Mouse (Mus musculus) neural tube, embryonic 11.5 days (tissue): ENCODE measurements around the gene Smarcd3. TPM values are rescaled to one million over a fixed set of nuclear protein-coding genes. Genes with fewer than 3 reads are reported as not detected.

ENCODE experiments used
- ATAC-seq: fragments of 200-750 bp; cut with Nextera tagmentation; 2 replicates; pipeline ENCODE4 v1.8.0; 2017; ENCODE audit warnings: moderate number of reproducible peaks, mild to moderate bottlenecking, moderate TSS enrichment, moderate library complexity; ENCODE audit not compliant: insufficient read depth, low FRiP score, low TSS enrichment
- DNase-seq: peaks from one replicate; pipeline ENCODE4 v3.0.0-alpha.2; 2015; ENCODE audit warnings: low spot score
- H3K27ac ChIP-seq: fragments of 300-500 bp; sonication (generic); 2 replicates; pipeline ENCODE4 v1.5.1; 2014; ENCODE audit warnings: low read depth, mild to moderate bottlenecking, low read length
- H3K27me3 ChIP-seq: fragments of 300-500 bp; sonication (generic); 2 replicates; pipeline ENCODE4 v1.6.1; 2014; ENCODE audit warnings: mild to moderate bottlenecking, low read length, mixed read lengths; ENCODE audit not compliant: control insufficient read depth, insufficient read depth
- H3K36me3 ChIP-seq: fragments of 300-500 bp; sonication (generic); 2 replicates; pipeline ENCODE4 v1.6.1; 2014; ENCODE audit warnings: mild to moderate bottlenecking, low read length, moderate library complexity, mixed read lengths; ENCODE audit not compliant: control insufficient read depth, insufficient read depth
- H3K4me1 ChIP-seq: fragments of 300-500 bp; sonication (generic); 2 replicates; pipeline ENCODE4 v1.6.1; 2014; ENCODE audit warnings: low read length, mixed read lengths; ENCODE audit not compliant: control insufficient read depth, insufficient read depth
- H3K4me2 ChIP-seq: fragments of 300-500 bp; sonication (generic); 2 replicates; pipeline ENCODE4 v1.6.1; 2014; ENCODE audit warnings: low read depth, mild to moderate bottlenecking, moderate library complexity
- H3K4me3 ChIP-seq: fragments of 300-500 bp; sonication (generic); 2 replicates; pipeline ENCODE4 v1.5.1; 2014; ENCODE audit warnings: low read depth, low read length
- H3K9ac ChIP-seq: fragments of 300-500 bp; sonication (generic); 2 replicates; pipeline ENCODE4 v1.6.1; 2014; ENCODE audit warnings: mild to moderate bottlenecking, low read length
- H3K9me3 ChIP-seq: fragments of 300-500 bp; sonication (generic); 2 replicates; pipeline ENCODE4 v1.6.1; 2016; ENCODE audit warnings: low read length; ENCODE audit not compliant: control insufficient read depth
- WGBS: fragments of 180-500 bp; shearing (Covaris S2); extraction: QIAGEN DNeasy Blood & Tissue Kit; methylation state at CpG from one replicate; pipeline ENCODE4 v1.1.7; 2014; 5-methylcytosine and 5-hydroxymethylcytosine counted together
- polyA plus RNA-seq: library from polyadenylated mRNA; unstranded; fragments of >200 nt; fragmentation: Nextera tagmentation; extraction: Ambion mirVana; gene quantifications from 2 replicates; pipeline ENCODE4 v1.2.1, GENCODE M21; 2014

Gene Smarcd3
- polyA plus RNA-seq, 1 experiment from 2014 or later = 49.3 TPM

GRCm38 (mm10) chr5:24649701-24650100, 25.5 kb upstream of the Smarcd3 start:
- Histone ChIP-seq H3K4me1 (no peaks in the 10 kb centered on the region), H3K27ac (no peak overlapping the region), H3K27me3 (no peaks in the 10 kb centered on the region), H3K4me3 (no peak overlapping the region), H3K4me2 (no peak overlapping the region), H3K9me3 (no peaks in the 10 kb centered on the region), H3K36me3 (no peaks in the 10 kb centered on the region), H3K9ac (no peak overlapping the region)
- DNase-seq (no peak), ATAC-seq (no peak)
- 79% methylated on average over 7 of the region's 7 CpGs for WGBS

DNA sequence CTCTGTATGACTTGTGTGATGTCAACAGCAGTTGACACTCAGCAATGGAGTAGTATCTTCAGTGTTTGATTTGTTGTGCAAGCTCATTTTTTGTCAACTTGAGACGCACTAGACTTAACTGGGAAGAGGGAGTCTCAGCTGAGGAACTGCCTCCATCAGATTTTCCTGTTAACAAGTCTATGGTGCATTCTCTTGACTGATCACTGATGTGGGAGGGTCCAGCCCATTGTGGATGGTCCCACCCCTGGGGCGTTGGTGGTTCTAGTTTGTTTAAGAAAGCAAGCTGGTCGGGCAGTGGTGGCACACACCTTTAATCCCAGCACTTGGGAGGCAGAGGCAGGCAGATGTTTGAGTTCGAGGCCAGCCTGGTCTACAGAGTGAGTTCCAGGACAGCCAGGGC, 25.0 kb upstream of the Smarcd3 start:
- no peak overlapping the region for H3K27ac ChIP-seq
- no peaks in the 10 kb centered on the region for H3K4me1 ChIP-seq
- WGBS = 70% methylated on average over 4 of the region's 4 CpGs
- H3K9me3 ChIP-seq = no peaks in the 10 kb centered on the region
- no peaks in the 10 kb centered on the region for H3K27me3 ChIP-seq
- H3K4me2 ChIP-seq = no peak overlapping the region
- H3K9ac ChIP-seq = no peak overlapping the region
- no peaks in the 10 kb centered on the region for H3K36me3 ChIP-seq
- DNase-seq (no peak), ATAC-seq (no peak)
- no peak overlapping the region for H3K4me3 ChIP-seq

DNA sequence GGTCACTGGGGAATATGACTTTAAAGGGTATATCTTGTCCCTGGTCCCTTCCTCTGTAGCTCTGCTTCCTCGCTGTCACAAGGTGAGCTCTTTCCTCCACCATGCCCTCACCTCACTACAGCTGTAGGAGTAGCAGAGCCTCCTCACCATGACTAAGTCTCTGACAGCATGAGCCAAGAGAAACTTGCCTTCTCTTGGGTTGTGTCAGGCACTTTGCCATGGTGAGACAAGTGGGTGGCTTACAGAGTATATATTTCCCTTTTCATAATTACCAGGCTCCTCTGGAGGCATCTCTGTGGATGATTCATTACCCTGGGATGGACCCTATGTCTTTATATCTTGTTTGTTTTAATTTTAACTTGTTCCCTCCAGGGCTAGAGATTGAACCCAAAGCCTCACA, 21.2 kb upstream of the Smarcd3 start:
- Histone ChIP-seq H3K9ac (no peak overlapping the region), H3K36me3 (no peaks in the 10 kb centered on the region), H3K4me3 (no peak overlapping the region), H3K27ac (no peak overlapping the region), H3K9me3 (no peaks in the 10 kb centered on the region), H3K27me3 (no peaks in the 10 kb centered on the region), H3K4me2 (no peak overlapping the region), H3K4me1 (no peaks in the 10 kb centered on the region)
- DNase-seq (no peak), ATAC-seq (no peak)
- 91% methylated on average over 1 of the region's 1 CpGs for WGBS

GRCm38 (mm10) chr5:24639081-24639480, 14.9 kb upstream of the Smarcd3 start:
- H3K4me2 ChIP-seq = no peak overlapping the region
- ATAC-seq = no peak
- no peak overlapping the region for H3K4me3 ChIP-seq
- 75% methylated on average over 6 of the region's 6 CpGs for WGBS
- DNase-seq = no peak
- H3K9me3 ChIP-seq = no peaks in the 10 kb centered on the region
- no peaks in the 10 kb centered on the region for H3K36me3 ChIP-seq
- no peak overlapping the region for H3K27ac ChIP-seq
- H3K9ac ChIP-seq = no peak overlapping the region
- H3K4me1 ChIP-seq = no peaks in the 10 kb centered on the region
- H3K27me3 ChIP-seq = no peaks in the 10 kb centered on the region

GRCm38 (mm10) chr5:24638131-24638530, 13.9 kb upstream of the Smarcd3 start:
- no peaks in the 10 kb centered on the region for H3K27me3 ChIP-seq
- H3K9me3 ChIP-seq = no peaks in the 10 kb centered on the region
- WGBS = 59% methylated on average over 6 of the region's 6 CpGs
- H3K4me3 ChIP-seq = no peak overlapping the region
- DNase-seq (no peak), ATAC-seq (no peak)
- no peak overlapping the region for H3K9ac ChIP-seq
- H3K4me1 ChIP-seq = no peaks in the 10 kb centered on the region
- no peak overlapping the region for H3K27ac ChIP-seq
- no peaks in the 10 kb centered on the region for H3K36me3 ChIP-seq
- no peak overlapping the region for H3K4me2 ChIP-seq

DNA sequence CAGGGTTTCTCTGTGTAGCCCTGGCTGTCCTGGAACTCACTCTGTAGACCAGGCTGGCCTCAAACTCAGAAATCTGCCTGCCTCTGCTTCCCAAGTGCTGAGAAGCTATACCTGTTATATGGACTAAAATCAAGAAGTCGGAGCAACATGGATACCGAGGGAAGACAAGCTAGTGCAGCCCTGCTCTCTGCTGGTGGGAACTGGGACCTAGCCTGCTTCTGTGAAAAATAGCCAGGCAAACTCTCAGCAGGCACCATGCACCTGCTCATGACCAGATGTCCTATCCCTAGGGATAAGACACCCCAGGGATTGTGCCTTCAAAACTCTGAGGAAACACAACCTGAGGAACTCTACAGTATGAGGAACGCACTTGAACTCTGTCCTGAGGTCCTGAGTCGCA, 12.8 kb upstream of the Smarcd3 start:
- Histone ChIP-seq H3K9ac (no peak overlapping the region), H3K9me3 (no peaks in the 10 kb centered on the region), H3K4me2 (no peak overlapping the region), H3K4me3 (no peak overlapping the region), H3K27ac (no peak overlapping the region), H3K27me3 (no peaks in the 10 kb centered on the region), H3K4me1 (no peaks in the 10 kb centered on the region), H3K36me3 (no peaks in the 10 kb centered on the region)
- no peak for ATAC-seq
- no peak for DNase-seq
- WGBS = 77% methylated on average over 4 of the region's 4 CpGs

DNA sequence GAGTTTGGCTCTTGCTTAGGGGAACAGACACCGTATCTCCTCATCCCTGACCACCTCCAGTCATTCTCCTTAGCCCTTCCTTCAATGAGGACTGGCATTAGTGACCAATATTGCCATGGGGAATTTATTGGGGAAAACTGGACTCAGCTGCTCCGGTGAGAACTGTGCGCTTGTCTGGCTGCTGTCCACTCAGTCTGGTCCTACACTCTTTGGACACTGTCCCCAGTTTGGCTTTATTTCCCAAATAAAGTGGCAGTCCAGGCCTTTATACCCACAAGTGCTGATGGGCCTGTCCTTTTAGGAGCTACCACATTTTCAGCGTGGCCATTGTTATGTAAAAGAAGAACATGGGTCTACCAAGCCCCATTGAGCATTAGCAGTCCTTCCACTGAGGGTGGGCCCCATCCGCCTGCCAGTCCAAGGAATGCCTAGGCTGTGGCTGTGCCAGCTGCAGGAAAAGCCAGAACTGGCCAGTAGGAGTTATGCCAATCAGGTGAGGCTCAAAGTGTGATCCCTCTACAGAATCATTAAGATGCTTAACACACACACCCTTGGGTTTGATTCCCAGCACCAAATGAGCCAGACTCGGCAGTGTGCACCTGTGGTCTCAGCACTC, 11.4 kb upstream of the Smarcd3 start:
- Histone ChIP-seq H3K27me3 (no peaks in the 10 kb centered on the region), H3K9me3 (no peaks in the 10 kb centered on the region), H3K4me1 (no peaks in the 10 kb centered on the region), H3K4me2 (no peak overlapping the region), H3K4me3 (no peak overlapping the region), H3K36me3 (no peaks in the 10 kb centered on the region), H3K27ac (no peak overlapping the region), H3K9ac (no peak overlapping the region)
- no peak for ATAC-seq
- DNase-seq = no peak
- WGBS = 64% methylated on average over 6 of the region's 6 CpGs

GRCm38 (mm10) chr5:24635093-24635492, 10.9 kb upstream of the Smarcd3 start:
- Histone ChIP-seq H3K9me3 (no peaks in the 10 kb centered on the region), H3K36me3 (no peaks in the 10 kb centered on the region), H3K27me3 (no peaks in the 10 kb centered on the region), H3K4me3 (no peak overlapping the region), H3K4me2 (no peak overlapping the region), H3K27ac (no peak overlapping the region), H3K9ac (no peak overlapping the region), H3K4me1 (no peaks in the 10 kb centered on the region)
- no peak for DNase-seq
- ATAC-seq = no peak
- WGBS = 55% methylated on average over 1 of the region's 1 CpGs

DNA sequence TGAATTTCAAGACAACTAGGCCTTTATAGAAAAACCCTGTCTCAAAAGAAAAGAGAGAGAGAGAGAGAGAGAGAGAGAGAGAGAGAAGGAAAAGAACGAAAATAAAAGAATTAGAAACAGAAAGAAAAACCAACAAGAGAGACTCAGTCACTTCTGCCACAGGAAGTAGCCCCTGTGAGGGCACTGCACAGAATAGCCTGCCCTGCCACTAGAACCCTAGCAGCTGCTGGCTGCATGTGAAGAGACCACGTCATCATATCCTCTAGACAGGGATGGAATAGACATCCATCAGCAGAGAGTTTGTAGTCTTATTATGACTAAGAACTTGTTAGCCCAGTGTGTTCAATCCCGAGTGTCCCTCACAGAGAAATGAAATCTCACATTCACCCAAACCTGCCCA, 5.5 kb upstream of the Smarcd3 start:
- Histone ChIP-seq H3K4me1 (no peaks in the 10 kb centered on the region), H3K27ac (no peak overlapping the region), H3K36me3 (no peaks in the 10 kb centered on the region), H3K4me2 (no peak overlapping the region), H3K9ac (no peak overlapping the region), H3K27me3 (no peaks in the 10 kb centered on the region), H3K9me3 (no peaks in the 10 kb centered on the region), H3K4me3 (no peak overlapping the region)
- DNase-seq = no peak
- ATAC-seq = no peak
- 69% methylated on average over 3 of the region's 3 CpGs for WGBS
